Mouse (Mus musculus): Measurements from ENCODE around the gene Fam171a2. TPM values are rescaled to one million over a fixed set of nuclear protein-coding genes. Genes with fewer than 3 reads are reported as not detected.
A peak's percentile ranks its signal among the peaks of the same experiment; 100 is the strongest.

Gene Fam171a2
- polyA plus RNA-seq, 1 experiment from 2014 or later: 0.79 TPM

- DNase-seq (ENCODE audit: low spot score): no peak
Measured at GRCm38 (mm10) chr11:102435754-102436470, 11.6 kb downstream of the Fam171a2 start.

- no peak for DNase-seq (ENCODE audit: low spot score)
Measured at GRCm38 (mm10) chr11:102434816-102435705, 12.4 kb downstream of the Fam171a2 start.

- peak; percentile 82 for DNase-seq (ENCODE audit: low spot score)
Measured at GRCm38 (mm10) chr11:102434406-102434805, 13.1 kb downstream of the Fam171a2 start.

- DNase-seq (ENCODE audit: low spot score): no peak
Measured at GRCm38 (mm10) chr11:102433866-102434265, 13.6 kb downstream of the Fam171a2 start.

- no peak for DNase-seq (ENCODE audit: low spot score)
Measured at GRCm38 (mm10) chr11:102432896-102433295, 14.6 kb downstream of the Fam171a2 start.

- peak; percentile 45 for DNase-seq (ENCODE audit: low spot score)
Measured at GRCm38 (mm10) chr11:102432115-102432843, 15.2 kb downstream of the Fam171a2 start.

GRCm38 (mm10) chr11:102431728-102432114 is 15.8 kb downstream of the Fam171a2 start:
- no peak for DNase-seq (ENCODE audit: low spot score)

GRCm38 (mm10) chr11:102431018-102431645 is 16.4 kb downstream of the Fam171a2 start:
- DNase-seq (ENCODE audit: low spot score): peak; percentile 83

GRCm38 (mm10) chr11:102430121-102431017 is 17.1 kb downstream of the Fam171a2 start, which contains the start of gene Grn:
Gene Grn (plus strand): TSS chr11:102430315.
- peak; percentile 54 for DNase-seq (ENCODE audit: low spot score)

- DNase-seq (ENCODE audit: low spot score): no peak
Measured at GRCm38 (mm10) chr11:102429551-102429950, 17.9 kb downstream of the Fam171a2 start.

- no peak for DNase-seq (ENCODE audit: low spot score)
Measured at GRCm38 (mm10) chr11:102428981-102429540, 18.4 kb downstream of the Fam171a2 start.

GRCm38 (mm10) chr11:102425555-102426316 is 21.7 kb downstream of the Fam171a2 start:
- no peak for DNase-seq (ENCODE audit: low spot score)

GRCm38 (mm10) chr11:102424666-102425065 is 22.8 kb downstream of the Fam171a2 start:
- DNase-seq (ENCODE audit: low spot score): no peak

- DNase-seq (ENCODE audit: low spot score): no peak
Measured at GRCm38 (mm10) chr11:102421559-102421958, 25.9 kb downstream of the Fam171a2 start.

GRCm38 (mm10) chr11:102418887-102419286 is 28.6 kb downstream of the Fam171a2 start:
- no peak for DNase-seq (ENCODE audit: low spot score)

GRCm38 (mm10) chr11:102417160-102417559 is 30.3 kb downstream of the Fam171a2 start:
- no peak for DNase-seq (ENCODE audit: low spot score)

GRCm38 (mm10) chr11:102415034-102415802 is 32.3 kb downstream of the Fam171a2 start:
- DNase-seq (ENCODE audit: low spot score): no peak

GRCm38 (mm10) chr11:102413059-102413458 is 34.4 kb downstream of the Fam171a2 start:
- DNase-seq (ENCODE audit: low spot score): no peak

Measured in thymus, postnatal 0 days (tissue).